Mouse (Mus musculus) kidney, postnatal 0 days (tissue): ENCODE measurements around the gene Slc38a1. TPM values are rescaled to one million over a fixed set of nuclear protein-coding genes. Genes with fewer than 3 reads are reported as not detected.

Experiments
- ATAC-seq: fragments of 200-750 bp; cut with Nextera tagmentation; replicated peaks from 2 replicates; pipeline ENCODE4 v1.8.0; 2017; ENCODE audit warnings: low read depth, moderate number of reproducible peaks, moderate TSS enrichment, moderate library complexity; ENCODE audit not compliant: low FRiP score
- DNase-seq: peaks from one replicate; pipeline ENCODE4 v3.0.0-alpha.2; 2016; ENCODE audit warnings: low spot score
- H3K27ac ChIP-seq: fragments of 300-500 bp; sonication (generic); 2 replicates; pipeline ENCODE4 v1.5.1; 2014; ENCODE audit warnings: mild to moderate bottlenecking
- H3K27me3 ChIP-seq: fragments of 300-500 bp; sonication (generic); 2 replicates; pipeline ENCODE4 v1.6.1; 2014; ENCODE audit warnings: low read length, mixed read lengths; ENCODE audit not compliant: insufficient read depth
- H3K36me3 ChIP-seq: fragments of 300-500 bp; sonication (generic); 2 replicates; pipeline ENCODE4 v1.6.1; 2014; ENCODE audit warnings: low read length, mixed read lengths; ENCODE audit not compliant: insufficient read depth
- H3K4me1 ChIP-seq: fragments of 300-500 bp; sonication (generic); replicated peaks from 2 replicates; pipeline ENCODE4 v1.6.1; 2014; ENCODE audit warnings: antibody characterized with exemption, low read length, mixed read lengths; ENCODE audit not compliant: insufficient read depth
- H3K4me2 ChIP-seq: fragments of 300-500 bp; sonication (generic); 2 replicates; pipeline ENCODE4 v1.6.1; 2014; ENCODE audit warnings: mild to moderate bottlenecking, low read length, moderate library complexity, mixed read lengths
- H3K4me3 ChIP-seq: fragments of 300-500 bp; sonication (generic); replicated peaks from 2 replicates; pipeline ENCODE4 v1.5.1; 2014; ENCODE audit warnings: low read depth, low read length
- H3K9ac ChIP-seq: fragments of 300-500 bp; sonication (generic); 2 replicates; pipeline ENCODE4 v1.6.1; 2014; ENCODE audit warnings: low read depth, low read length
- H3K9me3 ChIP-seq: fragments of 300-500 bp; sonication (generic); replicated peaks from 2 replicates; pipeline ENCODE4 v1.6.1; 2016; ENCODE audit warnings: low read length, inconsistent platforms, mixed read lengths
- CTCF ChIP-seq: IDR thresholded peaks from 2 replicates; pipeline ENCODE4 v1.5.1; 2016; ENCODE audit warnings: antibody characterized with exemption, low read depth, mild to moderate bottlenecking, moderate library complexity
- WGBS: fragments of 180-500 bp; shearing (Covaris S2); extraction: QIAGEN DNeasy Blood & Tissue Kit; methylation state at CpG from one replicate; pipeline ENCODE4 v1.1.7; 2014; 5-methylcytosine and 5-hydroxymethylcytosine counted together
- polyA plus RNA-seq: library from polyadenylated mRNA; unstranded; fragments of >200 nt; fragmentation: Nextera tagmentation; extraction: Ambion mirVana; gene quantifications from 2 replicates; pipeline ENCODE4 v1.2.1, GENCODE M21; 2015

Gene Slc38a1
- polyA plus RNA-seq, 1 experiment from 2014 or later: 44.3 TPM

- Histone ChIP-seq H3K4me3 (peak overlapping the region; percentile 58; the same call in 1 of the 2 replicates), H3K4me2 (peak overlapping the region; percentile 94), H3K36me3 (no peaks in the 10 kb centered on the region), H3K27me3 (no peaks in the 10 kb centered on the region), H3K9me3 (no peaks in the 10 kb centered on the region), H3K9ac (no peak overlapping the region), H3K27ac (no peak overlapping the region), H3K4me1 (no peaks in the 10 kb centered on the region; the same call in 1 of the 2 replicates)
- TF ChIP-seq CTCF: no peak
- WGBS: 52% methylated on average over 8 of the region's 8 CpGs
- ATAC-seq (no peak), DNase-seq (no peak)
These were observed 3.1 kb downstream of the Slc38a1 start for GRCm38 (mm10) chr15:96639630-96640029.

DNA sequence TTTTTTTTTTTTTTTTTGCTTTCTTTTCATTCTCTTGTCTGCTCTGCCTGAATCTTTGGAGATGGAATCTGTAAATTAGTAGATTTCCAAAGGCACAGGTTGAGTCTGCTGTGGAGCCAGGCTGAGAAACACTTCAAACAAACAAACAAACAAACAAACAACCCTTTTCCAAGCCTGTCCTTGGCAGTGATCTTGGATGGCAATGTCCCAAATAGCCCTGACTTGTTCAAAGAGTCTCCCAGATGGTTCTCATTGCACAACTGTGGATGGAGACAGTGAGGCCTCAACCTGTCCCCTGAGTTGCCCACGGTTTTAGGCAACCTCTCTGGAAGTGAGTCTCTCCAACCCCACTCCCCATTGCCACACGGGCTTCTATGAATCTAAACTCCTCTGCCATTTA, 4.1 kb downstream of the Slc38a1 start:
- Histone ChIP-seq H3K27me3 (no peaks in the 10 kb centered on the region), H3K9me3 (no peaks in the 10 kb centered on the region), H3K4me3 (no peak overlapping the region), H3K27ac (no peak overlapping the region), H3K36me3 (no peaks in the 10 kb centered on the region), H3K9ac (no peak overlapping the region), H3K4me2 (no peak overlapping the region), H3K4me1 (no peaks in the 10 kb centered on the region; the same call in 1 of the 2 replicates)
- DNase-seq (no peak), ATAC-seq (no peak)
- no peak for TF ChIP-seq CTCF
- 61% methylated on average over 2 of the region's 2 CpGs for WGBS

DNA sequence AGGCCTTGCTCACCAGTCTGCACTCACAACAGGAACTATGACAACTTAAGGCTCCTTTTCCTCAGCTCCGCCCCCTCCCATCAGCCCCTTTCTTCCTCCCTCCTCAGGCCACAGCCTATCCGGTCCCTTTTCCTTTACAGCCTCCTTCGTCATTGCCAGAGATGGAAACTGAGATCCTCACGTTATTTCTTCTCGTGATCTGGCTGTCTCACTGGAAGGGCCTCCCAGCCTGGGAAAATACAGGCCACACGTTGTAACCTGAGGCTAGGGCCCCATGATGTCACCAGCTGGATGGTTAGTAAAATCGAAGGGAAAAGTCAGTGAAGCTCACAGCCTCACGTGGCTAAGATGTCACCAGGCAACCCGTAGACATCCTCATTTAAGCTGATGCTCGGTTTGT, 4.5 kb downstream of the Slc38a1 start:
- H3K9ac ChIP-seq: no peak overlapping the region
- H3K9me3 ChIP-seq: no peaks in the 10 kb centered on the region
- ATAC-seq: peak; percentile 25; the same call in 1 of the 2 replicates
- H3K27ac ChIP-seq: no peak overlapping the region
- H3K4me2 ChIP-seq: no peak overlapping the region
- 37% methylated on average over 10 of the region's 10 CpGs for WGBS
- no peaks in the 10 kb centered on the region; the same call in 1 of the 2 replicates for H3K4me1 ChIP-seq
- no peaks in the 10 kb centered on the region for H3K27me3 ChIP-seq
- no peak for TF ChIP-seq CTCF
- no peak overlapping the region for H3K4me3 ChIP-seq
- H3K36me3 ChIP-seq: no peaks in the 10 kb centered on the region
- DNase-seq: peak; percentile 71

- H3K4me1 ChIP-seq: no peaks in the 10 kb centered on the region; the same call in 1 of the 2 replicates
- no peak overlapping the region for H3K27ac ChIP-seq
- no peak for ATAC-seq
- DNase-seq: peak; percentile 63
- TF ChIP-seq CTCF: no peak
- H3K27me3 ChIP-seq: no peaks in the 10 kb centered on the region
- no peaks in the 10 kb centered on the region for H3K36me3 ChIP-seq
- WGBS: 75% methylated on average over 19 of the region's 19 CpGs
- H3K9ac ChIP-seq: no peak overlapping the region
- H3K4me2 ChIP-seq: 0 out of 2 replicates have a peak overlapping the region, but pooled peaks have one; percentile 4
- H3K4me3 ChIP-seq: no peak overlapping the region
- H3K9me3 ChIP-seq: no peaks in the 10 kb centered on the region
These were observed 7.9 kb downstream of the Slc38a1 start for GRCm38 (mm10) chr15:96634670-96635405.

GRCm38 (mm10) chr15:96632201-96632600, 10.5 kb downstream of the Slc38a1 start:
- no peak; the same call in 1 of the 2 replicates for TF ChIP-seq CTCF
- Histone ChIP-seq H3K4me1 (no peaks in the 10 kb centered on the region), H3K4me2 (no peak overlapping the region), H3K9me3 (no peaks in the 10 kb centered on the region), H3K4me3 (no peak overlapping the region), H3K9ac (no peak overlapping the region), H3K27me3 (no peaks in the 10 kb centered on the region), H3K27ac (no peak overlapping the region), H3K36me3 (no peaks in the 10 kb centered on the region)
- ATAC-seq (no peak), DNase-seq (no peak)
- WGBS: 99% methylated on average over 5 of the region's 5 CpGs

GRCm38 (mm10) chr15:96631107-96631718, 11.5 kb downstream of the Slc38a1 start:
- ATAC-seq: no peak
- Histone ChIP-seq H3K4me2 (no peak overlapping the region), H3K27me3 (no peaks in the 10 kb centered on the region), H3K9ac (no peak overlapping the region), H3K36me3 (no peaks in the 10 kb centered on the region), H3K9me3 (no peaks in the 10 kb centered on the region), H3K4me1 (no peaks in the 10 kb centered on the region), H3K4me3 (no peak overlapping the region), H3K27ac (no peak overlapping the region)
- 82% methylated on average over 13 of the region's 13 CpGs for WGBS
- no peak for TF ChIP-seq CTCF
- no peak for DNase-seq
